Mouse (Mus musculus) midbrain, embryonic 16.5 days (tissue): Measurements from ENCODE around the gene Olfr1395. TPM values are rescaled to one million over a fixed set of nuclear protein-coding genes. Genes with fewer than 3 reads are reported as not detected.
A peak's percentile ranks its signal among the peaks of the same experiment; 100 is the strongest.
"Not testable (repeated sequence)": the region's sequence is repeated elsewhere in the genome, so short reads cannot be mapped to it uniquely, and the experiment has no call there.

ENCODE experiments used
- ATAC-seq: fragments of 200-750 bp; cut with Nextera tagmentation; 2 replicates; pipeline ENCODE4 v1.8.0; 2017; ENCODE audit warnings: moderate TSS enrichment
- H3K27ac ChIP-seq: fragments of 300-500 bp; sonication (generic); 2 replicates; pipeline ENCODE4 v1.5.1; 2014; ENCODE audit warnings: mild to moderate bottlenecking, low read length, mixed read lengths
- H3K27me3 ChIP-seq: fragments of 300-500 bp; sonication (generic); 2 replicates; pipeline ENCODE4 v1.6.1; 2014; ENCODE audit warnings: low read depth, low read length, mixed read lengths; ENCODE audit not compliant: control insufficient read depth, insufficient read depth
- H3K36me3 ChIP-seq: fragments of 300-500 bp; sonication (generic); 2 replicates; pipeline ENCODE4 v1.6.1; 2014; ENCODE audit warnings: mild to moderate bottlenecking, low read length, moderate library complexity, mixed read lengths; ENCODE audit not compliant: control insufficient read depth, insufficient read depth
- H3K4me1 ChIP-seq: fragments of 300-500 bp; sonication (generic); 2 replicates; pipeline ENCODE4 v1.6.1; 2014; ENCODE audit warnings: mild to moderate bottlenecking, low read length, mixed read lengths; ENCODE audit not compliant: control insufficient read depth, insufficient read depth
- H3K4me2 ChIP-seq: fragments of 300-500 bp; sonication (generic); 2 replicates; pipeline ENCODE4 v1.6.1; 2014; ENCODE audit warnings: mild to moderate bottlenecking, low read length, mixed read lengths
- H3K4me3 ChIP-seq: fragments of 300-500 bp; sonication (generic); 2 replicates; pipeline ENCODE4 v1.5.1; 2014; ENCODE audit warnings: low read depth, mild to moderate bottlenecking, low read length, moderate library complexity, mixed read lengths
- H3K9ac ChIP-seq: fragments of 300-500 bp; sonication (generic); 2 replicates; pipeline ENCODE4 v1.6.1; 2014; ENCODE audit warnings: low read depth, low read length, mixed read lengths
- H3K9me3 ChIP-seq: fragments of 300-500 bp; sonication (generic); replicated peaks from 2 replicates; pipeline ENCODE4 v1.6.1; 2014; ENCODE audit warnings: mild to moderate bottlenecking, low read length, mixed read lengths; ENCODE audit not compliant: control insufficient read depth, poor library complexity, severe bottlenecking
- WGBS: fragments of 180-500 bp; shearing (Covaris S2); extraction: QIAGEN DNeasy Blood & Tissue Kit; methylation state at CpG from one replicate; pipeline ENCODE4 v1.1.7; 2014; 5-methylcytosine and 5-hydroxymethylcytosine counted together
- polyA plus RNA-seq: library from polyadenylated mRNA; unstranded; fragments of >200 nt; fragmentation: Nextera tagmentation; extraction: Ambion mirVana; gene quantifications from 2 replicates; pipeline ENCODE4 v1.2.1, GENCODE M21; 2015

Gene Olfr1395
- polyA plus RNA-seq, 1 experiment from 2014 or later, result not detected

DNA sequence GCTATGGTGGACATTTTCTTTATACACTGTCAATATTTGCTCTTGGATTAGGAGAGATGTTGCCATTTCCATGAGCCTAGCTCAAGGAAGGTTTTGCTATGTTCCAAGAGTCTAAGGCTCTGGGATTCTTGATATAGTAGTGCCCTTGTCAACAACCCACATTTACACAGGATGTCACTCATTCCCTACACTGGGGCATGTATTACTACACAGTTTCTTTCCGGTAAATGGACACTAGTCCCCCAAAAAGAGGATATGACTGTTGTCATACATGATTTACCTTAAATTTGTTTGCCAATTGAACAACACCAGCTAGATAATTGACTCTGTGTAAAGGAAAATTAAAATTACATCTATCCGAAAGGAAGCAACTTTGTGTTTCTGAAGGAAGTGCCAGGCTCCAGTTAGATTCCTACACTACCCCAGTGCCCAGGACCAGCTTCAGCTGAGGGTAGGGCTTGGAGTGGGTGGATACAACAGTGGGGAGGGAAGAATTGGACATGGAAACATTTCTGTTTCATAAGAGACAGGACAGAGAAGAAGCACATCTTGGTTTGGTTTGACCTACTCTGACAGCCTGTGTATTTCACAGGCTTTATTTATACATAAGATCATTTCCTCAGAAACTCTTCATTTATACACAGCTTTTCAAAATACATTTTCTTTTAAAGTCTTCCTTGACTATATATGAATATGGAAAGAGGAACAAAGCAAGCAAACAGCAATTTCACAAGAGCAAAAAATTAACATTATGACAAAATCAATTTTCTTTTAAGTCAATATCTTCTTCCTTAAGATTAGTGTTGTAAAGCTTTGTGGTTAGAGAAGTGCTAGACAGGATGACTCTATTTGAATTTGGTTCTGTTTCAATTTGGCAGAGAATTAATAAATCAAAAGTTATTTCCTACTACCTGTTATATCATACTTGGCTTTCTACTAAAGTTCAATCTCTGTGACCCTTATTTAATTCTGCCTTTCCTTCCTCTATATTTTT, 15.0 kb downstream of the Olfr1395 start:
- 92% methylated on average over 2 of the region's 2 CpGs for WGBS
- no peaks in the 10 kb centered on the region for H3K36me3 ChIP-seq
- ATAC-seq, result no peak

DNA sequence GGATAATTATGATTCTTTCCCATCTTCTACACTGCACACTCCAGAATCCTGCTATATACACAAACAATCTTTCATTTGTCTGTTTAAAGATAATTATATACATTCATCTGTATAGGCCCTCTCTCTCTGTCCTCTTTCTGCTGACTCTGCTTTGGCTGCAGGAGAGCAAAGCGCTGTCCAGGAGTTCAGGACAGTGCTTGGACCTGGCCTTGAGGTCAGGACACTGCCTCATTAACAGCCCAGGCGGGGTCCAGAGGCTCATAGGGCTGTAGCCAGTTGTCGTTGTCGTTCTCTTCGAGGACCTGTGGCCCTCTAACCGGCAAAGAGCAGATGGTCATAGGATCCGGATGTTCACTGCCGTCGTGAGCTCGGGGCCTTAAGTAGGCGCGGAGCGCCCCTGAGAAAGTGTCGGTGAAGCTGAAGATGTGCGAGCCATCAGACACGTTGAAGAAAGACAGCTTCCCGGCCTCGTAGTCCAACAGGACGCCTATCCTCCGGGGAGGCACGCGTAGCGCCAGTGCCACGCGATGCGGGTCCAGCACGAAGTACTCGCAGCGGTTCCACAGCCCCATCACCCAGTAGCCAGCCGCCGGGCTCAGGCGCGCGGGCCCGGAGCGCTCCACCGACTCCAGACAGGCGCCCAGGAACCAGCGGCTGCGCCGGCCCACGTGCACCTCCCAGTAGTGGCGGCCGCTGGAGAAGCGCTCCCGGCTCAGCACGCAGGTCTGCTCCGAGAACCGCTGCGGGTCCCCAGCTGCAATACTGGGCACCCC, 27.0 kb downstream of the Olfr1395 start:
- no peaks in the 10 kb centered on the region for H3K9me3 ChIP-seq
- peaks cover 2% of the 10 kb centered on the region; the same call in 1 of the 2 replicates for H3K27me3 ChIP-seq
- no peak overlapping the region for H3K27ac ChIP-seq
- peak; percentile 89 for ATAC-seq
- 0 out of 2 replicates have a peak, but pooled peaks cover 4% of the 10 kb centered on the region for H3K4me1 ChIP-seq
- H3K36me3 ChIP-seq, result no peaks in the 10 kb centered on the region
- WGBS, result 3% methylated on average over 50 of the region's 50 CpGs
- peak overlapping the region; percentile 69 for H3K9ac ChIP-seq
- H3K4me3 ChIP-seq, result peak overlapping the region; percentile 48
- H3K4me2 ChIP-seq, result peak overlapping the region; percentile 87

More for the DNA sequence above, 15.0 kb downstream of the Olfr1395 start:
- H3K9me3 ChIP-seq, result no peaks in the 10 kb centered on the region
- no peak overlapping the region for H3K4me2 ChIP-seq
- H3K27ac ChIP-seq, result no peak overlapping the region
- H3K4me1 ChIP-seq, result no peaks in the 10 kb centered on the region
- H3K4me3 ChIP-seq, result no peak overlapping the region
- H3K27me3 ChIP-seq, result no peaks in the 10 kb centered on the region
- H3K9ac ChIP-seq, result no peak overlapping the region

DNA sequence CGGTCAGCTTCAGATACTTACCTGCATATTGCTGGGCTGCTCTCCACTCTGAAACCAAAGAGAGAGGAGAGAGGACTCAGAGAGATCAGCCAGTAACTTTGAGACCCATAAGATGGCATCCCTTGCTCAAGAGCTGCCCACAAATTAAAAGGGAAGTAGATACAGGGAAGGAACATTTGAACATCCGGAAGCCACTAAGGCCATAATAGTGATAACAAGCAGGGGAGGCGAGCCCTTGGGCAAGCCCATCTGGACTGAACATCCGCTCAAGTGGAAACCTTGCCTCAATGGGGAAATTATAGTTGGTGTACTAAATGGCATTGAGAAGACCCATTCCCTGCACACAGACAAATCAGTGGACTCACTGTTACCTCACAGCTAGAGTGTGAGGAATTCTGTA, 28.5 kb downstream of the Olfr1395 start:
- Histone ChIP-seq H3K9me3 (no peaks in the 10 kb centered on the region), H3K4me1 (0 out of 2 replicates have a peak, but pooled peaks cover 4% of the 10 kb centered on the region), H3K36me3 (no peaks in the 10 kb centered on the region), H3K27ac (no peak overlapping the region), H3K4me2 (no peak overlapping the region), H3K27me3 (peaks cover 2% of the 10 kb centered on the region; the same call in 1 of the 2 replicates), H3K9ac (no peak overlapping the region), H3K4me3 (no peak overlapping the region)
- ATAC-seq, result no peak
- 95% methylated on average over 4 of the region's 4 CpGs for WGBS

DNA sequence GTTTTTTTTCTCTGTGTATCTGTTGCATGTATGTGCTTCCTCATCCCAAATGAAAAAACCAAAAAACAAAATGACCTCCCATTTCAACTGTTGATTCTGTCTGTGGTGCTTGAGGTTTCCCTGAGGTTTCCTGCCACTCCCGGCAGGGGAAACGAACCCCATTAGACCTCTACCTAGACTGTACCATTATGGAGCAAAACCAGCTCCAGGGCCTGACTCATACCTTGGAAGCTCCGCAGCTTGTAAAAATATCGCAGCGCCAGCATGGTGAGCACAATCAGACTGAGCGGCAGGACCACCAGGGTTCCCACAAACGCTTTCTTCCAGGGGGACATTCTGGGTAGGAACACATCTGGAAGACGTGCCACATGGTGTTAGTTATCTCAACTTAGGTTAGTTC, 33.3 kb downstream of the Olfr1395 start:
- Histone ChIP-seq H3K36me3 (no peaks in the 10 kb centered on the region), H3K9me3 (no peaks in the 10 kb centered on the region), H3K4me2 (no peak overlapping the region), H3K9ac (no peak overlapping the region), H3K27me3 (no peaks in the 10 kb centered on the region; the same call in 1 of the 2 replicates), H3K4me1 (no peaks in the 10 kb centered on the region), H3K27ac (no peak overlapping the region), H3K4me3 (no peak overlapping the region)
- no peak for ATAC-seq
- WGBS, result 93% methylated on average over 8 of the region's 8 CpGs

DNA sequence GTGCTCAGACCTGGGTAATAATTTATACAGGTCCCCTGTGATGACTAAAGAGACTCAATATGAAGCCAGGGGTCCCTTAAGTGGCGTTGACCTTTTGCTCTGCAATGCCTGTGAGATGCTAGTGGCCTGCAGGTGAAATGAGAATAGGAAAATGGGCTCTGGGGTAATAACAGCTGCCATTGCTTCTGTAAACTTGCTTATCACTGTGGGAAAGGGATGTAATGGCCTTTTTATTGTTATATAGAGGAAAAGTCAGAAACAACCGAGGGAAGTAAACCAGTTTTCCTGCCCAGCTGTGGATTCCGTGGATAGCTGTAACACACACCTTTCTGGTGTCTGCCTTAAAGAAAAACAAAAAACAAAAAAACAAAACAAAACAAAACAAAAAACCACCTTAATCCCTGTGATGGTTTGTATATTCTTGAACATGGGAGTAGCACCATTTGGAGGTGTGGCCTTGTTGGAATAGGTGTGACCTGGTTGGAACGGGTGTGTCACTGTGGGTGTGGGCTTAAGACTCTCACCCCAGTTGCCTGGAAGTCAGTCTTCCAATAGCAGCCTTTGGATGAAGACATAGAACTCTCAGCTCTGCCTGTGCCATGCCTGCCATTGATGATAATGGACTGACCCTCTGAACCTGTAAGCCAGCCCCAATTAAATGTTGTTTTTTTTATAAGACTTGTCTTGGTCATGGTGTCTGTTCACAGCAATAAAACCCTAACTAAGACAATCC, 34.1 kb downstream of the Olfr1395 start:
- not testable (repeated sequence) for ATAC-seq, H3K9ac ChIP-seq, H3K27ac ChIP-seq, H3K4me1 ChIP-seq, H3K9me3 ChIP-seq, H3K27me3 ChIP-seq, H3K4me3 ChIP-seq, H3K4me2 ChIP-seq, H3K36me3 ChIP-seq
- WGBS, result 89% methylated on average over 4 of the region's 4 CpGs

DNA sequence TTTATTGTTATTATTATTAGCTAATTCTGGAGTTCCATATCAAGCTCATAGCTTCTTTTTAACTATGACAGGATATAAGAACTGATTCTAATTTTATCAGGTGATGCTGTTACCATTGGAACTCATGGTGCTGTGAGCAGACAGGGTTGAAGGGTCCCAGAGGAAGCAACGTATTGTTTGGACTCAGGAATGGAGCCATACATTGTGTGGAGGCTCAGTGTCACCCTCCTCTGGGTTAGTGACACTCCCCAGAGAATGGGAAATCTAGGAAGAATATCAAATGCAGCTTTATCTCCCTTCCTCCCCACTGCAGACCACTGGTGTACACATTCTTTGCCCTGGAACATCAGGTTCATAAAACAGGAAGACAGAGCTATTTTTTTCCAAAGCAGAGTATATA, 41.1 kb downstream of the Olfr1395 start:
- Histone ChIP-seq H3K27me3 (no peaks in the 10 kb centered on the region), H3K36me3 (no peaks in the 10 kb centered on the region), H3K4me3 (no peak overlapping the region), H3K9me3 (no peaks in the 10 kb centered on the region), H3K4me2 (no peak overlapping the region), H3K4me1 (no peaks in the 10 kb centered on the region), H3K9ac (no peak overlapping the region), H3K27ac (no peak overlapping the region)
- 44% methylated on average over 1 of the region's 1 CpGs for WGBS
- ATAC-seq, result no peak

DNA sequence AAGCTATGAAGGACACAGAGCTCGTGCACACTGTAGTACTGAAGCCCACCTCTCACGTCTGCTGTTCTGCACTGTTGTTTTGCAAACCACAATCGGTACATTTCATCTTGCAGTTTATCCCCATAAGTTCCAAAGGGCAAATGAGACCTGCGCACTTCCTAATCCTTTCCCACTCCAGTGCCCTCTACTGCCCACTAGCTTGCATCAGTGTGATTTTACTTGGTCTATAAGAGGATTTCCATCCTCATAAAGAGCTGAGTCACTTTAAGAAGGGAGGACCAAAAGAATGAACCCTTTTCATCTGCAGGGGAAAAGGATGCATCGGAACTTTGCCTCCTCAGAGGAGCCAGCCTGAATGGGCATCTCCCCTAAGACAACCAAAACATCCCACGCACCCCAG, 44.4 kb downstream of the Olfr1395 start:
- Histone ChIP-seq H3K4me1 (no peaks in the 10 kb centered on the region), H3K9ac (no peak overlapping the region), H3K4me2 (no peak overlapping the region), H3K27ac (no peak overlapping the region), H3K4me3 (no peak overlapping the region), H3K9me3 (no peaks in the 10 kb centered on the region), H3K27me3 (no peaks in the 10 kb centered on the region), H3K36me3 (no peaks in the 10 kb centered on the region)
- WGBS, result 74% methylated on average over 6 of the region's 6 CpGs
- no peak for ATAC-seq

DNA sequence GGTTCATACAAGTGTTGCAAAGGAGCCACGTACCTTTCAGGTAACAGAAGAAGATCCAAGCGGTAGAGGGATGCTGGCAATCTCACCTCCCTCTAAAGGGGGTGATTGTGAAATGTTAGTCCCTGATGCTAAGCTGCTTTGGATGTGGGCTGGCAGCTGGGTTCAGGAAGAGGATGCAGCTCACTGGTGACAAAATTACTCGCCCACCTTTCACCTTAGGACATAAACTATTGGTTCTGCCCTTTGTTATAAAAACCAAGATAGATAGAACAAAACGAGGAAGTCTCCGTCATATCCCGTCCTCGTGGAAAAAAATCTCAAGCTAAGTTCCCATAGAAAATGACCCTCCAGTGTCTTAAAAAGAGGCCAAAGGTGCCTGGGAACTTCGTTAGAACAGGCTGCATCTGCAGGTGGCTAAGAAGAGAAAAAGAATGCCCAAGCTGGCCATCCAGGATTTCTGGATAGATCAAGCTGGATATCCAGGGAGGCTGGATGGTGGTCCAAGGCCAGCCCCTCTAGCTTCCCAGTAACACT, 44.9 kb downstream of the Olfr1395 start, which contains the start of gene Btnl9:
Gene Btnl9 (minus strand): TSS at position 205 of the 534 bp plus-strand sequence.
- H3K27me3 ChIP-seq, result no peaks in the 10 kb centered on the region
- no peaks in the 10 kb centered on the region for H3K36me3 ChIP-seq
- H3K4me3 ChIP-seq, result no peak within 1 kb of the TSS
- ATAC-seq, result no peak
- no peak within 1 kb of the TSS for H3K4me2 ChIP-seq
- H3K27ac ChIP-seq, result no peak within 1 kb of the TSS
- H3K9ac ChIP-seq, result no peak within 1 kb of the TSS
- no peaks in the 10 kb centered on the region for H3K9me3 ChIP-seq
- WGBS, result 82% methylated on average over 8 of the region's 8 CpGs
- H3K4me1 ChIP-seq, result no peaks in the 10 kb centered on the region
